Mouse (Mus musculus) spleen, adult 2 months (tissue): Measurements from ENCODE around the gene Sorbs2. TPM values are rescaled to one million over a fixed set of nuclear protein-coding genes. Genes with fewer than 3 reads are reported as not detected.

Source experiments
- DNase-seq, 2 experiments: peaks; one replicate each; pipeline versions ENCODE4 v3.0.0 to v3.0.0-alpha.2; 2012 to 2021; ENCODE audit warnings: low spot score in 2 of 2, low read depth in 1 of 2
- H3K27ac ChIP-seq: fragments of 200-500 bp; 2 replicates; pipeline ENCODE4 v1.5.1; 2012; ENCODE audit warnings: low read length, inconsistent platforms; ENCODE audit not compliant: insufficient read depth
- H3K27me3 ChIP-seq: fragments of 200-500 bp; 2 replicates; pipeline ENCODE4 v1.6.1; 2012; ENCODE audit warnings: mild to moderate bottlenecking, moderate library complexity, low read length, inconsistent platforms; ENCODE audit not compliant: control insufficient read depth, insufficient read depth
- H3K36me3 ChIP-seq: fragments of 200-500 bp; 2 replicates; pipeline ENCODE4 v1.6.1; 2012; ENCODE audit warnings: mild to moderate bottlenecking, low read length, inconsistent platforms; ENCODE audit not compliant: control insufficient read depth, insufficient read depth
- H3K4me1 ChIP-seq: fragments of 200-500 bp; 2 replicates; pipeline ENCODE4 v1.6.1; 2011; ENCODE audit warnings: inconsistent platforms; ENCODE audit not compliant: control insufficient read depth, insufficient read depth, insufficient read length
- H3K4me3 ChIP-seq: fragments of 200-500 bp; 2 replicates; pipeline ENCODE4 v1.5.1; 2011; ENCODE audit warnings: mild to moderate bottlenecking, inconsistent platforms; ENCODE audit not compliant: insufficient read depth, insufficient read length; ENCODE audit errors: extremely low read depth
- CTCF ChIP-seq: fragments of 200-500 bp; IDR thresholded peaks from 2 replicates; pipeline ENCODE4 v1.5.1; 2011; ENCODE audit warnings: mild to moderate bottlenecking, inconsistent platforms; ENCODE audit not compliant: insufficient read depth, insufficient read length, insufficient replicate concordance; ENCODE audit errors: extremely low read depth
- POLR2A ChIP-seq: fragments of 200-500 bp; IDR thresholded peaks from 2 replicates; pipeline ENCODE4 v1.6.1; 2011; ENCODE audit warnings: low read depth, low read length, inconsistent platforms
- WGBS: fragments of 180-500 bp; shearing (Covaris S2); methylation state at CpG from one replicate; pipeline ENCODE4 v1.1.7; 2018; 5-methylcytosine and 5-hydroxymethylcytosine counted together
- polyA plus RNA-seq: library from polyadenylated mRNA; depleted of rRNA; stranded (reverse); fragments of >200 nt; gene quantifications from 2 replicates; pipeline ENCODE4 v1.2.3, GENCODE M21; 2012

The Sorbs2 gene
- polyA plus RNA-seq, 1 experiment, result 25.4 TPM

DNA sequence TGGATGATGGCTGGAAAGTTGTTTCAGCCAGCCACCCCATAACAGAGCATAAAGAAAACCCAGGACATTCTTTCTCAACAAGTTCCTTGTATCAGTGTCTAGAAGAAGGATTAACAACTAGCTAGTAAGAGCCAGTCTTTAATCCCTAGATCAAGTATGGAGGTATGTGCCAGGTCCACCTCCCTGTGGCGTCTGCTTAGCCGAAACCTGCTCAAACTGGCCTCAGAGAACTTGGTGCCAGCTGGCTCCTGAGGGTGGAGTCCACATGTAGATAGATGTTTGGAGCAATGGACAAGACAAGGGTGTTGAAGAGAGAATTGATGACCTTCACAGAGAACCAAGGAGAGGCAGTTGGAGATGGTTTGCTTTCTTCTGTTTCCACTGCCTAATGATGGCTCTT lies 229.7 kb downstream of the Sorbs2 start:
- DNase-seq, result no peak
- no peak overlapping the region for H3K27ac ChIP-seq
- no peak overlapping the region for H3K4me3 ChIP-seq
- no peaks in the 10 kb centered on the region for H3K27me3 ChIP-seq
- TF ChIP-seq POLR2A (no peak), CTCF (no peak)
- 95% methylated on average over 2 of the region's 2 CpGs for WGBS
- no peaks in the 10 kb centered on the region for H3K4me1 ChIP-seq
- no peaks in the 10 kb centered on the region for H3K36me3 ChIP-seq

DNA sequence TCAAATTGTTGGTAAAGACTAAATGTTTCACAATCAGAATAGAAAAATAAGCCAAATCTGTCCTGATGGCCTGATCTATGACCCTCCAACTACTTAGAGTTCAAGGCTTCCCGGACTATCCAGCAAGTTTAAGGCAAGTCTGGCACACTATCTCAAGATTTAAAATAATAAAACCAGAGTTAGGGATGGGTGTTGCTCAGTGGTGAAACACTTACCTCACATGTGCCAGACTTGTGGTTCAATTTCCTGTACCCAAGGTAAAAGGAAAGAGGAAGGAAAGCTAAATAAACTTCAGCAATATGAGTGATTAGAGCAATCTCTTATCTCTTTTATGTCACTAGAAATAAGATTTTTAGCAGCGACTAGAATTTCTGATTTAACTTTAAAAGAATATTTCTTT lies 235.7 kb downstream of the Sorbs2 start:
- Histone ChIP-seq H3K27me3 (no peaks in the 10 kb centered on the region), H3K4me1 (no peaks in the 10 kb centered on the region), H3K36me3 (no peaks in the 10 kb centered on the region), H3K27ac (no peak overlapping the region), H3K4me3 (no peak overlapping the region)
- WGBS, result 68% methylated on average over 2 of the region's 2 CpGs
- no peak for TF ChIP-seq CTCF
- no peak for TF ChIP-seq POLR2A
- no peak for DNase-seq

DNA sequence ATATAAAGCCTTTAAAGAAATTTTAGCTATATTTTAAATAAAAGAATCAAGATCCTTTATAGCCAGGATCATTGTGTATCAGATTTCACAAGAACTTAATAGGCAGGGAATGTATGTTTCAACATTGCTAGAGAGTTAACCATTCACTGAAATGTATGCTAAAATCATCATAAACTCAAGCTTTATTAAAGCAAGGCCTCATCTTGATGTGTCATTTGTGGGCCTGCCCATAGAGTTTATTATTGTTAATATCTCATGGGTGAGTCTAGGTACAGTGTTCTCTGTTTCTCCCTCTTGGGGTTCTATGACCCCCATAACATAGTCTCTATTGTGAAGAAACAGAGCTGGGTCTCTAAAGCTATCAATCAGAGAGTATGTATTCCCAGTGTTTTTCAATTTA lies 236.2 kb downstream of the Sorbs2 start:
- Histone ChIP-seq H3K36me3 (no peaks in the 10 kb centered on the region), H3K4me1 (no peaks in the 10 kb centered on the region), H3K27ac (no peak overlapping the region), H3K27me3 (no peaks in the 10 kb centered on the region), H3K4me3 (no peak overlapping the region)
- no peak for TF ChIP-seq POLR2A
- no peak for TF ChIP-seq CTCF
- DNase-seq, result no peak

DNA sequence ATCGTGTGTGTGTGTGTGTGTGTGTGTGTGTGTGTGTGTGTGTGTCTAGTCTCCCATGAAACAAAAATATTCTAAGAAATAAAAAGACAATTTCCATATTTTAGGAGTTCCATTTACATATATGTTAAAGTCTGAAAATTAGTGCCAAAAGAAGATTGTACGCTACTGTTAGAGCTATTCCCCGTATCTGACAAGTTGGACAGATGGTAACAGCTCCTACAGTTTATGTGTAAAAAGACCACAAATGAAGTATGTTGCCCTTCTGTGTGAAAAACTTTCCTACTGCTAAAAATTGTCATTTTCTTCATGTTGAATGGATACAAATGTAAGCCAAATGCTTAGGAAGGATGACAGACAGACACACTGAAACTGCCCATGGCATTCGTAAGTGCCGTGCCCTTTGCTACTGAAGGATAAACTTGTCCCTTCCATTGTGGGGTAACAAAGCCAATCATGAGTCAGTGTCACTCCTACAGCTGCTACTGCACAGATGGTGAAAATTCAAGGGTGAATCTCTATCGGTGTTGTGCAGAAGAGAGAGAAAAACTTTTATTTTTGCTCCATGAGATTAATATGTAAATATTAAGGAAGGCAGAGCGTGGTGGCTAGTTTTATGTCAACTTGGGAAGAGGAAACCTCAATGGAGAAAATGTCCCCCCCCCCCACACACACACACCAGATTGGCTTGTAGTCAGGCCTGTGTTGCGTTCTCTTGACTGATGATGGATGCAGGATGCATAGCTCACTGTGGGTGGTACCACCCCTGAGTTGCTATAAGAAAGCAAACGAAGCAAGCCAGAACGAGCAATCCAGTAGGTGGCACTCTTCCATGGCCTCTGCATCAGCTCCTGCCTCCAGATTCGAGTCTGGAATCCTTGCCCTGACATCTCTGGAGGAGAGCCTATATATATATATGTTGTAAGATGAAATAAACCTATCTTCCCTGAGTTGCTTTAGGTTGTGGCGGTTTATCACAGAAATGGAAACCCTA lies 244.2 kb downstream of the Sorbs2 start:
- Histone ChIP-seq H3K27me3 (no peaks in the 10 kb centered on the region), H3K36me3 (no peaks in the 10 kb centered on the region), H3K4me1 (no peaks in the 10 kb centered on the region), H3K27ac (no peak overlapping the region), H3K4me3 (no peak overlapping the region)
- 75% methylated on average over 12 of the region's 12 CpGs for WGBS
- TF ChIP-seq CTCF, result no peak
- no peak for TF ChIP-seq POLR2A
- DNase-seq, result no peak

DNA sequence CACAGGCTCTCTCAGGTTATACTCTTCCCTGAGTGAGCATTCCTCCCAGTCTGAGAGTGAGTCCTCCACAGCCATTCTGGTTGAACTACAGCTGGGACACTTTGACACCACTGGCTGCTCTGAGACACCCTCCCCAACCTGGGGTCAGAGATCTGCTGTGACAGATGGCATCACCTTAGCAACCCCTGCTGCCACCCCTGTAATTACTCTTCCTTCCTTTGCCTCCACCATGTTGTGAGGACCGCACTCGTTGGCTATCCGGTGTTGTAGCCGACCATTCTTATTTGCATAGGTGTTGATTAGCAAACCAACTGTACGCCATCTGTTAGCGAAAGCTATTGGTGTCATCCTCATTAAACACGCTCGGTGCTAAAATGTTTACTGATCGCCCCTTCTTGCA lies 247.9 kb downstream of the Sorbs2 start:
- H3K27ac ChIP-seq, result no peak overlapping the region
- H3K36me3 ChIP-seq, result no peaks in the 10 kb centered on the region
- no peaks in the 10 kb centered on the region for H3K4me1 ChIP-seq
- TF ChIP-seq CTCF (no peak), POLR2A (no peak)
- H3K27me3 ChIP-seq, result no peaks in the 10 kb centered on the region
- no peak for DNase-seq
- no peak overlapping the region for H3K4me3 ChIP-seq
- WGBS, result 92% methylated on average over 9 of the region's 9 CpGs

DNA sequence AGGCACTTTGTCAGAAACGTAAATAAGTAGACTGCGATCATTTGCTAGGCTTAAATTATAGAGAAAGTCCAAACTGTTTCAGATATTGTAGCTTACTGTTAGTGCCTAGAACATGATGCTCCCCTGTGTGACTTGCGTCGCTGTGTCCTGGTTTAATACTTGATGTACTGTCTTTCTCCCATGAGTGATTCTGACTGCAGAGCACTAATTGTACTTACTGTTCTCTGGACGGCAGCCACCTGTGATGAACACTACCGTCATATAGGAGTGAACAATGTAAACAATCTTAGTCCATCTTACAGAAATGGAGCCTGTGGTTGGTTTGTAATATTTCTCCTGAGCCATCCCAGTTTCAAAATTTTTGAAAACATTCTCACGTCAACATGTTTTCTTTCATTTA lies 248.4 kb downstream of the Sorbs2 start:
- H3K27me3 ChIP-seq, result no peaks in the 10 kb centered on the region
- H3K4me3 ChIP-seq, result no peak overlapping the region
- H3K4me1 ChIP-seq, result no peaks in the 10 kb centered on the region
- H3K36me3 ChIP-seq, result no peaks in the 10 kb centered on the region
- no peak overlapping the region for H3K27ac ChIP-seq
- DNase-seq, result no peak
- 93% methylated on average over 7 of the region's 7 CpGs for WGBS
- no peak for TF ChIP-seq POLR2A
- TF ChIP-seq CTCF, result no peak

DNA sequence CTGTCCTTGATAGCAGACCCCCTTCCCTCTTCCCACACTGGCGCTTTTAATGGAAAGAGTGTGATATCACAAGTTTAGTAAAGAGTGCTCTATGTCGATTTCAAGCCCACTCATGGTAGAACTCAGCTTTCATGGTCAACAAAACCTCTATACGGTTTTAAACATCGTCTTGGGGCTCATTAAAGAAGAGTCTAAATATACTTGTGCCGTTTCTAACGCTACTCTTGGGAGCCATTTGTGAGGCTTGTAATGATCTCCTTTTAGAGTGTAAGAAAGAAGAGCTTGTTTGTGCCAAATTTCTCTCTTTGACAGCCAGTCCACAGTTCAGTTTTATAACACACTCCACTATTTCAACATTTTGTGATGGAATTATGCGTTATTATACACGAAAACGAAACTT lies 253.0 kb downstream of the Sorbs2 start:
- WGBS, result 90% methylated on average over 9 of the region's 9 CpGs
- no peaks in the 10 kb centered on the region for H3K36me3 ChIP-seq
- no peak for TF ChIP-seq POLR2A
- TF ChIP-seq CTCF, result no peak
- DNase-seq, result no peak
- no peak overlapping the region for H3K27ac ChIP-seq
- no peak overlapping the region for H3K4me3 ChIP-seq
- H3K27me3 ChIP-seq, result no peaks in the 10 kb centered on the region
- H3K4me1 ChIP-seq, result no peaks in the 10 kb centered on the region
